In genomic region chr19:6611921-6612320, GRCm38 (mm10) we compare ENCODE assay signal across 26 mouse cellular contexts.
DNase-seq lines count a peak whose midpoint lies in the region; ATAC-seq lines count a peak whose summit lies in the region.
"Had no signal": no experiment of that assay in that cellular context is flagged by ENCODE, and none has a peak within 500 bp of the region (broad histone marks: within the 10 kb centered on the region; RNA-seq: fewer than 3 reads in every experiment).

No protein-coding gene starts in this region.

- H3K27me3 ChIP-seq in heart, embryonic 10.5 days (ENCODE audit: insufficient read depth, poor library complexity, severe bottlenecking) = peaks cover 6% of the 10 kb centered on the region; the same call in 1 of the 2 replicates
- 0 out of 2 replicates have a peak, but pooled peaks cover 2% of the 10 kb centered on the region for H3K27me3 ChIP-seq in limb, embryonic 13.5 days
- no peaks in the 10 kb centered on the region for H3K27me3 ChIP-seq in limb, embryonic 10.5 days (ENCODE audit: low read depth, poor library complexity, severe bottlenecking)
- H3K27me3 ChIP-seq: embryonic facial prominence, embryonic 12.5 days; embryonic facial prominence, embryonic 15.5 days; heart, embryonic 12.5 days; hindbrain, embryonic 13.5 days had no signal

- peak; percentile 61; the same call in 1 of the 2 replicates for ATAC-seq in limb, embryonic 13.5 days (ENCODE audit: low FRiP score, low read depth)
- ATAC-seq: forebrain, embryonic 14.5 days; forebrain, postnatal 0 days; hindbrain, embryonic 16.5 days; Patski had no signal

- DNase-seq in heart, adult 11 months = peak; percentile 57
- no peak for DNase-seq in heart, embryonic 10.5 days (ENCODE audit: low spot score)
- no peak for DNase-seq in limb, embryonic 10.5 days (ENCODE audit: low spot score)
- DNase-seq in A20 (ENCODE audit: low read depth, low spot score) = peak; percentile 11
- no peak for DNase-seq in urinary bladder, adult 18-20 months (ENCODE audit: low spot score in 2 of 2)
- DNase-seq: adrenal gland, postnatal 10 days; adrenal gland, postnatal 36 days; cerebellum, adult 11 months; cerebellum, adult 2 months; cerebellum, adult 9-11 months; cerebellum, postnatal 25 days; forebrain, postnatal 0 days; gastrocnemius, postnatal 36 days; heart, postnatal 10 days; heart, postnatal 36 days had no signal

- no peaks in the 10 kb centered on the region for H3K9me3 ChIP-seq in heart, embryonic 10.5 days
- H3K9me3 ChIP-seq in limb, embryonic 13.5 days = 0 out of 2 replicates have a peak, but pooled peaks cover 3% of the 10 kb centered on the region
- no peaks in the 10 kb centered on the region for H3K9me3 ChIP-seq in limb, embryonic 10.5 days (replicated peaks)
- H3K9me3 ChIP-seq: embryonic facial prominence, embryonic 12.5 days; embryonic facial prominence, embryonic 15.5 days; G1E; heart, embryonic 12.5 days; heart, embryonic 15.5 days had no signal

- no peaks in the 10 kb centered on the region for H3K4me1 ChIP-seq in heart, embryonic 10.5 days
- peaks cover 14% of the 10 kb centered on the region; the same call in 1 of the 2 replicates for H3K4me1 ChIP-seq in limb, embryonic 13.5 days
- peaks cover 5% of the 10 kb centered on the region; the same call in 1 of the 2 replicates for H3K4me1 ChIP-seq in limb, embryonic 10.5 days
- H3K4me1 ChIP-seq: embryonic facial prominence, embryonic 12.5 days; embryonic facial prominence, embryonic 15.5 days; heart, embryonic 12.5 days; heart, embryonic 15.5 days had no signal

- no peak overlapping the region for H3K9ac ChIP-seq in limb, embryonic 13.5 days
- H3K9ac ChIP-seq: embryonic facial prominence, embryonic 12.5 days; embryonic facial prominence, embryonic 15.5 days; forebrain, postnatal 0 days; heart, embryonic 12.5 days; heart, embryonic 15.5 days; hindbrain, embryonic 13.5 days had no signal

- H3K27ac ChIP-seq in heart, embryonic 10.5 days = no peak overlapping the region
- no peak overlapping the region; the same call in 1 of the 2 replicates for H3K27ac ChIP-seq in limb, embryonic 13.5 days
- H3K27ac ChIP-seq in limb, embryonic 10.5 days = no peak overlapping the region
- H3K27ac ChIP-seq: embryonic facial prominence, embryonic 12.5 days; embryonic facial prominence, embryonic 15.5 days; heart, embryonic 15.5 days; hindbrain, embryonic 10.5 days; hindbrain, embryonic 13.5 days had no signal

- no peak overlapping the region for H3K4me3 ChIP-seq in heart, embryonic 10.5 days
- no peak overlapping the region for H3K4me3 ChIP-seq in limb, embryonic 13.5 days
- no peak overlapping the region for H3K4me3 ChIP-seq in limb, embryonic 10.5 days
- H3K4me3 ChIP-seq: embryonic facial prominence, embryonic 12.5 days; embryonic facial prominence, embryonic 15.5 days; heart, embryonic 12.5 days; heart, embryonic 15.5 days; hindbrain, embryonic 10.5 days; hindbrain, embryonic 13.5 days had no signal

- no peaks in the 10 kb centered on the region for H3K36me3 ChIP-seq in heart, embryonic 10.5 days
- H3K36me3 ChIP-seq in limb, embryonic 13.5 days = no peaks in the 10 kb centered on the region
- no peaks in the 10 kb centered on the region for H3K36me3 ChIP-seq in limb, embryonic 10.5 days
- H3K36me3 ChIP-seq: embryonic facial prominence, embryonic 12.5 days; embryonic facial prominence, embryonic 15.5 days; G1E; heart, embryonic 12.5 days; heart, embryonic 15.5 days; hindbrain, embryonic 10.5 days; hindbrain, embryonic 13.5 days had no signal

- WGBS in heart, embryonic 10.5 days = 82% methylated on average over 5 of the region's 5 CpGs
- 49% methylated on average over 5 of the region's 5 CpGs for WGBS in limb, embryonic 13.5 days
- WGBS in limb, embryonic 10.5 days = 84% methylated on average over 5 of the region's 5 CpGs

- H3K4me2 ChIP-seq in limb, embryonic 13.5 days (replicated peaks) = no peak overlapping the region
- H3K4me2 ChIP-seq: embryonic facial prominence, embryonic 12.5 days; embryonic facial prominence, embryonic 15.5 days; heart, embryonic 12.5 days; heart, embryonic 15.5 days; hindbrain, embryonic 13.5 days had no signal

Comparison
In these comparisons a context has a peak if more than half of its experiments do, and no peak if none do; other contexts are left out.
1. DNase-seq: peak in heart, adult 11 months (single experiment) and A20 (single experiment); none in heart, embryonic 10.5 days (single experiment), limb, embryonic 10.5 days (single experiment) and urinary bladder, adult 18-20 months (0 of 2).